Mouse (Mus musculus) heart, postnatal 25 days (tissue): ENCODE measurements around the gene Zscan5b. TPM values are rescaled to one million over a fixed set of nuclear protein-coding genes. Genes with fewer than 3 reads are reported as not detected.
"Not testable (repeated sequence)": the region's sequence is repeated elsewhere in the genome, so short reads cannot be mapped to it uniquely, and the experiment has no call there.

Experiments used
- DNase-seq: peaks from one replicate; pipeline ENCODE4 v3.0.0; 2022; ENCODE audit warnings: low spot score
- intact Hi-C: fragments of 180-260 bp; cut with DNase I; formaldehyde crosslinking; loops from one replicate; pipeline ENCODE4 v1.15.1; 2025
- total RNA-seq, 2 experiments: library from RNA; stranded (reverse); gene quantifications; 2 replicates each; pipeline ENCODE4 v1.2.3; 2021

Gene Zscan5b
- total RNA-seq = not detected

- DNase-seq = no peak
- intact Hi-C loops = no loop called here
These were observed at the start of gene Zscan5b for GRCm38 (mm10) chr7:6221978-6222377. Gene Zscan5b, plus strand, starts transcription at chr7:6222278.

GRCm38 (mm10) chr7:6172674-6173244 is 49.3 kb upstream of the Zscan5b start:
- no peak for DNase-seq
- intact Hi-C loops = no loop called here

GRCm38 (mm10) chr7:6173872-6174271 is 48.2 kb upstream of the Zscan5b start:
- intact Hi-C loops = loop anchor here (1.0 kb wide), 1 partner anchor 47 kb away; no protein-coding TSS in a partner anchor
- DNase-seq = no peak

GRCm38 (mm10) chr7:6174365-6174987 is 47.6 kb upstream of the Zscan5b start:
- intact Hi-C loops = loop anchor here (1.0 kb wide), 1 partner anchor 47 kb away; no protein-coding TSS in a partner anchor
- DNase-seq = not testable (repeated sequence)

- no peak for DNase-seq
- intact Hi-C loops = no loop called here
These were observed 43.1 kb upstream of the Zscan5b start for GRCm38 (mm10) chr7:6179013-6179412.

GRCm38 (mm10) chr7:6182882-6183281 is 39.2 kb upstream of the Zscan5b start:
- DNase-seq = no peak
- intact Hi-C loops = no loop called here

GRCm38 (mm10) chr7:6183802-6184201 is 38.3 kb upstream of the Zscan5b start:
- no peak for DNase-seq
- intact Hi-C loops = no loop called here

- intact Hi-C loops = no loop called here
- DNase-seq = no peak
These were observed 37.6 kb upstream of the Zscan5b start for GRCm38 (mm10) chr7:6184521-6184920.

- intact Hi-C loops = no loop called here
- DNase-seq = no peak
These were observed 36.7 kb upstream of the Zscan5b start for GRCm38 (mm10) chr7:6185391-6185790.

GRCm38 (mm10) chr7:6186176-6186575 is 35.9 kb upstream of the Zscan5b start:
- intact Hi-C loops = no loop called here
- no peak for DNase-seq

- DNase-seq = no peak
- intact Hi-C loops = no loop called here
These were observed 35.3 kb upstream of the Zscan5b start for GRCm38 (mm10) chr7:6186756-6187155.

- no peak for DNase-seq
These were observed 32.5 kb upstream of the Zscan5b start for GRCm38 (mm10) chr7:6189542-6189941.

GRCm38 (mm10) chr7:6191376-6191775 is 30.7 kb upstream of the Zscan5b start:
- intact Hi-C loops = loop anchor here (1.0 kb wide), 1 partner anchor 64 kb away; no protein-coding TSS in a partner anchor
- no peak for DNase-seq

More at GRCm38 (mm10) chr7:6189542-6189941, 32.5 kb upstream of the Zscan5b start:
- intact Hi-C loops = no loop called here

- DNase-seq = peak; percentile 4
- intact Hi-C loops = no loop called here
These were observed 27.9 kb upstream of the Zscan5b start for GRCm38 (mm10) chr7:6194129-6194528.

- intact Hi-C loops = no loop called here
- DNase-seq = no peak
These were observed 26.3 kb upstream of the Zscan5b start for GRCm38 (mm10) chr7:6195777-6196176.

- no peak for DNase-seq
- intact Hi-C loops = no loop called here
These were observed 25.3 kb upstream of the Zscan5b start, which contains the start of gene Galp for GRCm38 (mm10) chr7:6196790-6197189. Gene Galp, plus strand, starts transcription at chr7:6197090.

- DNase-seq = no peak
- intact Hi-C loops = no loop called here
These were observed 17.9 kb upstream of the Zscan5b start for GRCm38 (mm10) chr7:6204200-6204599.

GRCm38 (mm10) chr7:6213144-6213543 is 8.9 kb upstream of the Zscan5b start:
- intact Hi-C loops = no loop called here
- no peak for DNase-seq

GRCm38 (mm10) chr7:6214691-6215090 is 7.4 kb upstream of the Zscan5b start:
- intact Hi-C loops, DNase-seq: not testable (repeated sequence)

- intact Hi-C loops = no loop called here
- DNase-seq = no peak
These were observed 1.9 kb upstream of the Zscan5b start for GRCm38 (mm10) chr7:6220147-6220546.

- intact Hi-C loops, DNase-seq: not testable (repeated sequence)
These were observed 6.4 kb downstream of the Zscan5b start for GRCm38 (mm10) chr7:6228491-6228890.
